Mouse (Mus musculus): Measurements from ENCODE around the gene Tmem109.

DNA sequence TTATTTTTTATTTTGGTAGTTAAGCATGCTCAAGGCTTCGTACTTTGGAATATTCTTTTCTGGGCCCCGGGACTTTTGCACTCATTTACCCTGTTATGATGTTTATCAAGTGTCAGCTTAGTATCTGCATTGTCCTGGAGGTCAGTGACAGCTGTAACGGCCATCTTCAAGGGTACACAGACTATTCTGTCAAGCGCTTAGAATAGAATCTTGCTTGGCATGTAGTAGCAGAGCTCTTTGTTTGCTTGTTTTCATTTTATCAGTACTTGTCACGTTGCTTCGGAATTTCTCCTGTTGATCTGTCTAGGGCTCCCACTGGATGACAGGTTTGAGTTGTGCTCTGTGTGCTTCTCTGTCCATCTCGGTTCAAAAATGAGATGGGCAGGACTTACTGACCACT, 15.0 kb upstream of the Tmem109 start:
- TF ChIP-seq POLR2A (IDR thresholded peaks at IDR 0.05; ENCODE audit: insufficient read length, low read depth): no peak
- TF ChIP-seq USF1 (IDR thresholded peaks at IDR 0.05; ENCODE audit: low read depth): no peak
- TF ChIP-seq POLR2AphosphoS2 (IDR thresholded peaks at IDR 0.05; ENCODE audit: insufficient read length, low read depth): no peak
- TF ChIP-seq MAX (IDR thresholded peaks at IDR 0.05; ENCODE audit: low read depth): no peak
- no peak for TF ChIP-seq TCF12 (IDR thresholded peaks at IDR 0.05; ENCODE audit: insufficient read depth, poor library complexity, severe bottlenecking)
- TF ChIP-seq CEBPB (IDR thresholded peaks at IDR 0.05; ENCODE audit: insufficient read depth, poor library complexity, severe bottlenecking): no peak
- no peak for TF ChIP-seq TCF3 (IDR thresholded peaks at IDR 0.05; ENCODE audit: insufficient read length, low read depth)

Measured in myocyte (in vitro differentiated cells).